Mouse (Mus musculus): ENCODE measurements around the gene Adamts20. TPM values are rescaled to one million over a fixed set of nuclear protein-coding genes. Genes with fewer than 3 reads are reported as not detected.

Adamts20 gene
- total RNA-seq, 2 experiments from 2014 or later = 3.6 to 3.7 TPM

DNA sequence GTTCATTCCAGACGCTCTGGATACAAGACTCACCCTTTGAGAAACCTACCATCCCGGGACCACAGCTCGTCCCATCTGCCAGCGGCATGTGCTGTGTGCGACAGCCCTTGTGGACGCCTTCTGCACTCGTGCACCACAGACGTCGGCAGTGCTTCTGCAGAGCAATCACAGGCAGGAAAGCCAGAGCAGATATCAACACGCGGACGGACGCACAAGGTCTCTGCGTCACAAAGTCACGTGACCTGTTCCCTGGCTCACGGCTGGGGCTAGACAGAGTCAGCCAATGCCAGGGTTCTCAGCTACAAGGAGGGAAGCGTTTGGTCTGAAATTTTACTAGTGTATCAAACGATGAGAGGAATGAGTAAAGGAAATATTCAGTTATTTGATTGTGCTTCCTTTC, 116.2 kb downstream of the Adamts20 start:
- DNase-seq (ENCODE audit: low spot score in 2 of 2) = no peak

DNA sequence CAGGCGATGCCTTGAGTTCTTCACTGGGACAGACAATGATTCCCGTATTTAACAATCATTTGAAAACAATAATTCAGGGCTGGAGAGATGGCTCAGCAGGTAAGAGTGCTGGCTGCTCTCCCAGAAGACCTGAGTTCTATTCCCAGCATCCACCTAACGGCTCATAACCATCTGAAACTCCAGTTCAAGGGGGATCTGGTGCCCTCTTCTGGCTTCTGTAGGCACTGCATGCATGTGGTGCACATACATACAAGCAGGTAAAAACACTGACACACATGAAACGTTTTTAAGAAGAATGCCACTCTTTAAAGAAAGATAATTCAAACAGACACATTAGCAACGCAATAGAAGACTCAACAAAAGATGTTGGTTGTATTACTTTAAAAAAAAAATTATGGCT, 120.9 kb downstream of the Adamts20 start:
- no peak for DNase-seq (ENCODE audit: low spot score in 2 of 2)

DNA sequence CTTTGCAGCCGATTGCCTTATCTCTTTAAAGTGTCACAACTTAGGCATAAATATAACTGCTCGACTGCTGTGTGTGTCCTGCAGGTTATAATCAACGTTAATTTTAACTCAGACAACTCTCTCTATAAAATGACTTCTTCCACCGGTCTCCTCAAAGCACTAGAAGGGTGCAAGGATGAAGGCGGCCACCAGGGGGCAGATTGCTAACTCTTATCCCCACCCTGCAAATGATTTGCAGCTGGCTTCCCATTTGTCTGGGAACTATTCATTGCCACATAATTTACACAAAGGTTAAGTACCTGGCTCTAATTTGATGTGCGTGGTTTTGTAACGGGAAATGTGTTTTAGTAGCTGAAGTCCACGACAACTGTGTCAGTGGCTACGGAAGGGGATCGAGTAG, 122.9 kb downstream of the Adamts20 start:
- peak; percentile 17 to 34 for DNase-seq (ENCODE audit: low spot score in 2 of 2)

DNA sequence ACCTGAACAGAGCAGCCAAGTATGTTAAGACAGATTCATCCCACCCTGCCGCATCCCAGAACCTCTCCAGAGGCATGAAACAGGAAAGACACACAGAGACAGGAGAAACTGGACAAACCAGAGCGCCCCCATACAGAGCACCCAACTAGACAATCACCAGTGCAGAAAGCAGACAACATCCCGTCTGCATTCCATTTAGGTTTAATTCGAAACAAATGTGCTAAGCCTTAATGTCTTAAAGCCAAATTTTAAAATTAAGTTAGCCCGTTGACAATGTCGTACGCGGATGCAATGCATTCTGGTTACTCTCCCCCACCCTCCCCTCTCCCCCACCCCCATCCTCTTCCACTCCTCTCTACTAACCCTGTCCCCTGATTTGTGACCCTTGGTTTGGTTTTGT, 126.2 kb downstream of the Adamts20 start:
- DNase-seq (ENCODE audit: low spot score in 2 of 2) = no peak

DNA sequence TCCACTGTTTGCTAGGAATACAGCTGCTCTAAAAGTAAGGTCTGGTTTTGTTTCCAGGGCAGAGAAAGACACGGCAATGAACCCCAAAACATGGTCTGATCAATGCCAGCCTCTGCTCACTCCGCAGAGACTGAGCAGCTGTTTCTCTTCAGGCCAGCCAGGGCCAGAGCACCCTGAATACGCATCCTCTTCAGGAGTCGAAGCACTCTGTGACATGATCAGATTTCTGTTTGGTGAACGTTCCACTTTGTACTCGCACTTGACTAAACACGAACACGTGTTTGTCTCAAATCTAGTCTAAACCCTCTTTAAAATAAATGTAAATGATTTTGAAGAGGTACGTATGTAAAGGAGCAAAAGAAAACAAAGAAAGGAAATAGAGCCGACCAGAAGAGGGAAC, 130.6 kb downstream of the Adamts20 start:
- DNase-seq (ENCODE audit: low spot score in 2 of 2) = no peak

DNA sequence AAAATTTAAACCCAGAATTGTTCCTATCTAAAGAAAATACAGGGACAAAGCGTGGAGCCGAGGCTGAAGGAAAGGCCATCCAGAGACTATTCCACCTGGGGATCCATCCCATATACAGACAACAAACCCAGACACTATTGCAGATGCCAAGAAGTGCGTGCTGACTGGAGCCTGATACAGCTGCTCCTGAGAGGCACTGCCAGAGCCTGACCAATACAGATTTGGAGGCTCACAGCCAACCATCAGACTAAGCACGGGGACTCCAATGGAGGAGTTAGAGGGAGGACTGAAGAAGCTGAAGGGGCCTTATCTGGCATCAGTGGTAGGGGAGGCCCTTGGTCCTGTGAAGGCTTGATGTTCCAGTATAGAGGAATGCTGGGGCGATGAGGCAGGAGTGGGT, 138.6 kb downstream of the Adamts20 start:
- DNase-seq (ENCODE audit: low spot score in 2 of 2) = no peak

DNA sequence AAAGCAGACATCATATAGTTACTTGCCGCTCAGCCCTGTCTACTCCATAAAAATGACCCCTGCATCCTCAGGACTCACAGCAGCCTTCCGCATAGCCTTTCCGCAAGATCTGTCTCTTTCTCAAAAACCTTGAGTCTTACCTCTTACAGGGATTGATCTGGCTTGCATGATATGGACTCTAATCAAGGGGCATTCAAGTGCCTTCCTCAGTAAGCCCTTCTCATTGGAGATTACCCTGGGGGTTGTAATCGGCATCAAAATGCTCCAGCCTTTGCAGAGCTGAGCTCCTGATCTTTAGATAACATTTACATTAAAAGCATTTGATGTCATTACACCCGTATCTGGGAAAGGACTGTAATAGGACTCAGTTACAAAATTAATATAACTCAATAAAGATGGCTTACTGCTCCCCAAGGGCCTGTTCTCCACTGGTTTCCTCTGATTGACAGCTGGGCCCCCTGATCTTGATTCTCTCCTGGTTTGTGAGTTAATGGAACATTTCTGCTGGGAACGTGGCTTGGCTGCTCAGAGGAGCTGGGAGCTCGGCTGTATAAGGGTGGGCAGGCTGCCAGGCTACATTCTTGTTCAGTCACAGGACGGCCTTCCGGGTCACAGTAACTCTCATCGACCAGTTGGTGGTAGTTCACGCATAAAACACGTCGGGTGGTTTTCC, 139.6 kb downstream of the Adamts20 start:
- peak; percentile 15 for DNase-seq (ENCODE audit: low spot score in 2 of 2)

DNA sequence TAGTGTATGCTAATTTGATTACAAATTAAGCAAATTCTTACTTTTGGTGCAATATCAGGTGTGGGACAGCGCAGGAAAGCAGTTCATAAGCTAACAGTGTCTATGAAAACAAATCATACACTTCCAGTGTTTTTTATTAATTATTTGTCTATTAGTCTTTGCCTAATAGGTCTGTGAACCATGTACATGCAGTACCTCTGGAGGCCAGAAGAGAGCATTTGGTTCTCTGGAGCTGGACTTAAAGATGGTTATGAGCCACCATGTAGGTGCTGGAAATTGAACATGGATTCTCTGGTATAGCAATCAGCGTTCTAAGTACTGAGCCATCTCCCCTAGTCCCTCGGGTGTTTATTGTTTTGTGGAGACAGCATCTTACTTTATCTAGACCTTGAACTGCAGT, 149.0 kb downstream of the Adamts20 start:
- no peak for DNase-seq (ENCODE audit: low spot score in 2 of 2)

DNA sequence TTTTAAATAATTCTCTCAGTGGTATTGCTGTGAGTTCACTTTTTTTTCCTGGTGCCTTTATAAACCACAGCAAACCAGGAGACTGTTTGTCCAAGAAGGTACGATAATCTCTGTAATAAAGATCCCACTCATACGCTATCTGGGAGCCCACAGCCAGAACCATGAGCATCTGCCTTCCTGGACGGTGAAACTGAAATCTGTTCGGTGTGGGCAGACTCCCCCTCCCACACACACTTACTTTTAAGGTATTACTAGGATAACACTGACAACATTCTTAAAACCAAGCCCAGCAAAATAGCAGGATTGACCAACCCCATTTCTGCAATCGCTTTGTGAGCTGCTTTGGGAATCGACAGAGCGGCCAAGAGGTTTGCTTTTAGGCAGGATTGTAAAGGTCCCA, 155.5 kb downstream of the Adamts20 start:
- DNase-seq (ENCODE audit: low spot score in 2 of 2) = no peak

DNA sequence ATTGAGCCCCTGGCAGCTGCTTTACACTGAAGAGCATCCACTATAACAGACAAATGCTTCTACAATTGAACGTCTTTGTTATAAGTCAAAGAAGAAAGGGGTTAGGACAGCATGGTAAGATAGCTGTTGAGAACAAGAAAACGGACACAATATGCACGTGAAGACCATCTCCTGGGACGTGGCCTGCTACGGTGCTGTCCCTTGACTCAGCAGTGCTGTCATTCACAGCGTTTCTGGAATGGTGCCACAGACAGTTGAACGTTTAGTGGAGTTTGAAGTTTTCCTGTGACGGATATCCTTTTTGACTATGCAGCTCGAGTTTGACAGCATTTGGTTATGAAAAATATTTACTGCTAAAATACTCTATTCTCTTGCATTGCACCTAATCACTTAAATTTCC, 157.3 kb downstream of the Adamts20 start:
- DNase-seq (ENCODE audit: low spot score in 2 of 2) = no peak

DNA sequence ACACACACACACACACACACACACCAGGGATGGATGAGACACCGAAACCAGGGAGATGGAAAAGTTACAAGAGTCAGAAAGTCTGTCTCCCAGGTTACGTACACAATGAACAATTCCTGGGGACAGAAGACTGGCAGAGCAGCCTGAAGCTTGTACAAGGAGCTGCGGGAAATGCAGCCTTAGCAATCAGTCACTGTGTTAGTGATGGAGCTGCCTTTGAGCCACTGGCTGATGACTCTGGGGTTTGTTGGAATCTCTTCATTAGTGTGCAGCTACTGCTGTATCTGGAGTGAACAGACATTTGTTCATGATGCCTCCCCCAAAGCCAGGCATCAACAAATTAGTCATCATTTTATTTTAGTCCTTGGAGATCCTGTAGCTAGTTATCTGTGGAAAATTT, 162.1 kb downstream of the Adamts20 start:
- DNase-seq (ENCODE audit: low spot score in 2 of 2) = no peak

DNA sequence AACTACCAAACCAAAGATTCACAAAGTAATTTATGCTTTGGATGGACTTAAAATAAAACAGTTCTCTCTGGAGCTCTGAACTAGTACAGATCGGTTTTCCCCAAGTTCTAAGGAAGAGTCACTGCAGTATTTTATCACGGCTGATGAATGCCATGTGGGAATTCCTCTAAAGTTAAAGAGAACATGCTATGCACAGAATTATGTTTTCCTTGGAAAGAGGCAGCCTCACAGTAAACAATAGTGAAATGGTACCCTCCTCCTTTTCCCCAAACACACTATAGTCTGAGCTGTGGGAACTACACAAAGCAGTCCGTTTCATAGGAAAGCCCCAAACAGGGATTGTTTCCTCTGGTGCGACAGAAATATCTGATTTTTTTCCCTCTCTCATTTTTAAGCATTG, 171.1 kb downstream of the Adamts20 start:
- DNase-seq (ENCODE audit: low spot score in 2 of 2) = no peak

DNA sequence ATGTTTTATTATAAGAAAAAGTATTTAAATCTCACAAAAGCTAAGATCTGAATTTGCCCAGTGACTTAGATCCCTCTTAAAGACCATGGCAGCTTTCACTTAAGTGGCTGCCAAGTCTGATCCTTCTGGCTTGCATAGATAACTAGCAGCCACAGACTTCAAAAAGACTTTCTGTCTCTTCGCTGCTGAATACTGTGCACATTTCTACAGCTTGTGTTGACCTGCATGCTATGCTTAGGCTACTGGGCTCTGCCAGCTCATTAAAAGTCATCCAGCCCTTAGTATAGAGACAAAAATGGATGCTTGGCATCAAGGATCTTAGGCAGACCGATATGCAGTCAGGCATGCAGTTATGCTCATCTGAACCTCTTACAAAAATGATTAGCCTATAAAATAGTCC, 177.2 kb downstream of the Adamts20 start:
- no peak for DNase-seq (ENCODE audit: low spot score in 2 of 2)

DNA sequence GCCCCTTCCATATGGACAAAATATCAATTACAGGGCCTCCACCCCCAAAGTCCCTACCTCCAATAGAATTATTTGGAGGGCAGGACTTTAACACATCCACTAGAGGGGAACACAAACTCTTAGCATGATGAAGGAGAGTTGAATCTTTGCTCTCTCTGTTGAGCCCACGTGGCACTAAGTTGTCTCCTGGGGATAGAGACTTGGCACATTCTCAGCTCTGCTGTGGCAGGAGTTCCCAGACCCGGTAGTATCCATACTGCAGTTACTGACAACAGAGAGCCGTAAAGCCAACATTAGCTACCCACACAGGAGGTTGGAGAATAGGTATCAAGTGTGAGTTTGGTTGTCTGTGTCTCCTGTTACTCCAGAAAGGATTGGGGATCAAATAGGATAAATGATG, 177.7 kb downstream of the Adamts20 start:
- DNase-seq (ENCODE audit: low spot score in 2 of 2) = no peak

DNA sequence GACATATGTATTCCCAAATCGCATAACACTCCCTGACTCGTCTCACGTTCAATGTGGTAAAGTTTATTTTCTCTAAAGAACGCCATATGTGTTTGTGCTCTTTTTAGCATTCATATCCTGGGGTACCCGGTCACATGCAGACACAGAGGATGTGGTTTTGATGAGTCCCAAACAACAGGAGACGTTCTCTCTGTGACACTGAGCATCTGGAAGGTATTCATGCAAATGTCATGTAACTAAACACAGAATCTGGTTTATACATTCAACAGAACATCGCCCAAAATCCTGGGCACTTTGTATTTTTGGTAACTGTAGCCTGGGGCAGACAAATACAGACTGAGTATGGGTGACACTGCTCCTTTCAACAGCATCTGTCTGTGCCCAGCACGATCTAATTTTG, 188.8 kb downstream of the Adamts20 start:
- DNase-seq (ENCODE audit: low spot score in 2 of 2) = no peak

DNA sequence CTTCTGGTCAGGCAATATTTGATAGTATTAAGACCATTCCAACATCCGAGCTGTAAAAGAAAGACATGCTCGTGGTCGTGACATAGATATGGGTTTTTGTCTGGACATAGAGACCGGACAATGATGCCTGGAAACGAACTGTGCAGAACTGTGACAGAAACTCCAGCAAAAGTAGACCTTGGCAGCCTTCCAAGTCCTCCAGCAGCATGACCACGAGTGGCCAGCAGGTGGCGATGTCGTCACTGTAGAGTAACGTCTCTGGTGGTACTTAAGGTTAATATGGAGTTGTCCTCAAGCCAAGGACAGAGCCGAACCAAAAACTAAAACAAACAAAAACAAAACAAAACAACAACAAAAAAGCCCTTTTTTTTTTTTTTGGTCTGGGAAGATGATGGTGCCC, 199.6 kb downstream of the Adamts20 start:
- DNase-seq (ENCODE audit: low spot score in 2 of 2) = peak; percentile 67 to 71

DNA sequence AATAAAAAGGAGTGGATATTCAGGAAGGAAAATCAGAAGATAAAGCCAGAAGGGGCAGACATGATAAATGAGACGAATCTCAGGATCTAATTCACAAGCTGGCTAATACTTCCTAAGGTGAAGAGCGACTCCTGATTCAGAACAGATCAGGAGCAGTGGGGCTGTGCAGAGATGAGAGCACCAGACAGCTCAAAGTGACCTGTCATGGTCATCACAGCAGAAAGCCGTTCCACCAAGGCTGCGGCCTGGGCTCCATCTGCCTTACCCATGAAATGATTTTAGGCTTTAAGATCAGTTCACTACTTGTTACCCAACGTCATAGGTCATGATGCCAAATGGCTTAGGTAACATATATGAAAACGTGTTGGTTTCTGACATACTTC, 200.7 kb downstream of the Adamts20 start:
- DNase-seq (ENCODE audit: low spot score in 2 of 2) = no peak

DNA sequence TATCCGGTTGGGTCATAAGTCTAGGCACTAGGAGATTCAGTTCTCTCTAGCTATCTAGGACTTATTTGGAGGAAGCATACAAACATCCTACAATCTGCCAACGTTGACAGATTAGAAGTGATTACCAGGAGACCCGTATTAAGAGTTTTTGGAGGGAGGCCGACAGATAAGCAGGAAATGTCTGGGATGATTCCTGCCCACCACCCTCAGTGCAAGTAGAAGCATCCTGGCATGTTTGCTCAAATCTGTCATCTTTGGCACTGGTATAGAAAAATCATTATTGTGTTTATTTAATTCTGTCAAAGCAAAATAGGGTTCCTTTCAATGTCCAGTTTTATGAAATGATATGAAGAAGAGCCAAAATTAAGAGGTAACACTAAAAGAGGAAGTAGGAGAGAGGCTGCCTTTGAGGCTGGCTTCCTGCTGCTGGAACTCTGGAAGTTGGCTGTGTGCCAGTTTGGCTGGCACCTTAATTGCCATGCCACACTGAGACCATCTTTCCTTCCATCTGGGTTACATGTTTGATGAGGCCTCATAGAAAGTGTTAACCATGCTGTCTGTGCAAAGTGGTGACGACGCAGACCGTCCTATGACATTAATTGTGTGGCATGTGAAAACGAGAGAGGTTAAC, 201.2 kb downstream of the Adamts20 start:
- DNase-seq (ENCODE audit: low spot score in 2 of 2) = no peak

DNA sequence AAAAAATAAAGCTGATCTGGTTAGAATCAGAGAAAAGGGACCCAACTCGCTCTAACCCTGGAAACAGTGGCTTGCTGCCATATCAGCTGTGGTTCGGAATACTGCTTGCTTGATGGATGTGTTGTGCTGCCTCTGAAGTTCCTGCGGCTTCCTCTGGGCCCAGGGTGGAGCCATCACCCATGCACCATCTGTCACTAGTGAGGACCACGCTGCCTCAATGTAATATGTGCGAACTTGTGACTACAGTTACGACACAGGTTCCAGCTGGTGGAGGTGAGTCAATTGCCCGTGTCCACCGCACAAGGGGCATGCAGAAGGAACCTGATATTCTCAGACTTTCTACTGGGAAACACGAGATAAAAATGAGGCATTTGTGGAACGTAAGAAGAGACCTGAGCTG, 202.0 kb downstream of the Adamts20 start:
- DNase-seq (ENCODE audit: low spot score in 2 of 2) = no peak

DNA sequence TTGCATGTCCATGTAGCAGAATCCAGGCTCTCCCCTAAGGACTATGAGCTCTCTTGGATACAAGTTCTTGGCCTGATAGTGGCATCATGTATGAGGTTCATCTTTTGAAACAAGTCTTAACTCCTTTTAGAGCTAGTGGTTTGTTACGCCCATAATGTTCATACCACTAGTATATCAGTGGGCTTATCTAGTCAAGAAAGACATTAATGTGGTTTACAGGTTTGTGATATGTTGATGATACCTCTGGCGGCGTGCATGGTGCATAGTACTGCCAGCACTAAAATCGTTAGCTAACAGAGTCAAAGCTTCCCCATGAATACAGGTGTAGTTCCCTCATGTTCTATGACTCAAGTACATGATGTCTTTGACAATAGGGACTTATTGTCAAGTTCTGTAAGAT, 205.7 kb downstream of the Adamts20 start:
- no peak for DNase-seq (ENCODE audit: low spot score in 2 of 2)

DNA sequence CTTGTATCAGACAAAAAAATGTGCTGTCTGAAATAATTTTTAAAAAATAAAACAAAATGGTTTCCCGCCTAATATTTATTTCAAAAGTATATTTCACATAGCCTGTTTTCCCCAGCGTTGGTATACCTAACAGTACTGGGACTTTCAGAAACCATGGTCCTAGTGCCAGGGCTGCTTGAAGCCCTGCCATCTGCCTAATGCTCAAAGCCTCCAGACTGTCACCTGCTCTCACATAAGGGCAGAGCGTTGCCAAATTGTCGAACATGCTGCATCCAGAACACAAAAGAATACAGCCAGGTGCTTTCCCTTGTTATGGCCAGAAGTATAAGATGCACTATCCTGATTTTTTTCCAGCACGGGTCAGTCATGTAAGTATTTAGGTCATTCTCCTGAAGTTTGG, 209.7 kb downstream of the Adamts20 start:
- DNase-seq (ENCODE audit: low spot score in 2 of 2) = no peak

DNA sequence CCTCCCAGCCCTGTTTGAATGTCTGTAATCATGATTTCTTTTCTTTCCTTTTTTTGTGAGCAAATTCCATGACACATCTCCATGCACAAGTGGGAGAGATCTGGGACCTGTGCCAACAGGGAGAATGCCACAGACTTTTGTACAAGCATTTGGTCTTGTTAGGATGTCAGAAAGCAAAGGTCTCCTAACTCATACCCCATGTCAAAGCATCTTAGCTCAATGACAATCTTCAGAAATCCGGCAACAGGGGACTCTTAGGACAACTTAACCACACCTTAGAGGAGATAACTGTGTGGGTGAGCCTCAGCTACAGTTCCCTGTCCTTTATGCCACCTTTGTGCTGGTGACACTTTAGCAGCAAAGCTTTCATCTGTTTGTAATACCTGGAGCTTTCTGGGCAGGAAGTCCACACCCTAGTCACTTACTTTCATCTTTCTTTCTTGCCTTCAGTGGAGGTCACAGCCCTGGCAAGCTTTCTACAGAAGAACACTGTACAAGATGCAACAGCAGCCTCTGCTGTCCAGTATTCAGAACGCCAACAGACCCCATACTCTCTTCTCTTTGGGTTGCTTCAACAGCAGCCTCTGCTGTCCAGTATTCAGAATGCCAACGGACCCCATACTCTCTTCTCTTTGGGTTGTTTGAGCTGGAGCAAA, 210.2 kb downstream of the Adamts20 start:
- no peak for DNase-seq (ENCODE audit: low spot score in 2 of 2)
